Comparison of ENCODE assay signal across 12 mouse cellular contexts in the genomic region with DNA sequence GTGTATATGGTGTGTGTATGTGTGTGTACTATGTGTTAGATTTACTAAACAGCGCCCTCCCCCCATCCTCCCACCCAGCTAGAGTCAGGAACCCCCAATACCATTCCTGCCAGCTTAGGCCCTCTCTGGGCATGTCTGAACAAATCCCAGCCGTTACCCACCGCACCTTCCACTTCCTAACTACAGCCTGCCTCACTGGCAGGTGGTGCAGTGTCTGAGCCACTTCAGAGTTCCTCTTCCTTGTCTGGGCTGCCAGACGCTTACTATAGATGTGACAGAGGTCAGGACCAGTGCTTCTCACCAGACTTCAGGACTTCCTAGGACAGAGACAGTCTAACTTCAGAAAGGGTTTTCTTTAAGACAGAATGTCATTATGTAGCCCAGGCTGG. TPM values are rescaled to one million over a fixed set of nuclear protein-coding genes. Genes with fewer than 3 reads are reported as not detected.
A peak's percentile ranks its signal among the peaks of the same experiment; 100 is the strongest.
DNase-seq lines count a peak whose midpoint lies in the region; ATAC-seq and TF ChIP-seq lines count a peak whose summit lies in the region.
"Had no signal": no experiment of that assay in that cellular context is flagged by ENCODE, and none has a peak within 500 bp of the region (broad histone marks: within the 10 kb centered on the region; RNA-seq: fewer than 3 reads in every experiment).

No protein-coding gene starts in this region.

- no peak for DNase-seq in heart, postnatal 25 days (ENCODE audit: low spot score)
- no peak for DNase-seq in lung, adult 2 months
- DNase-seq in brain, adult 2 months (ENCODE audit: low read depth, low spot score) = peak; percentile 20
- DNase-seq in adrenal gland, postnatal 14 days = no peak
- DNase-seq in MN1 (ENCODE audit: low spot score) = no peak
- DNase-seq: heart, adult 11 months; kidney, postnatal 25 days; lung, postnatal 14 days had no signal

- intact Hi-C loops in heart, postnatal 25 days (cut with DNase I) = no loop called here

- 0 out of 2 replicates have a peak, but pooled peaks cover 6% of the 10 kb centered on the region for H3K36me3 ChIP-seq in heart, embryonic 15.5 days
- H3K36me3 ChIP-seq in lung, embryonic 15.5 days = peaks cover 8% of the 10 kb centered on the region; the same call in 1 of the 2 replicates
- no peaks in the 10 kb centered on the region; the same call in 1 of the 2 replicates for H3K36me3 ChIP-seq in stomach, embryonic 14.5 days (ENCODE audit: control insufficient read depth, insufficient read depth, low read length)
- H3K36me3 ChIP-seq: forebrain, embryonic 15.5 days had no signal

- H3K9ac ChIP-seq in heart, embryonic 15.5 days = no peak overlapping the region
- H3K9ac ChIP-seq in lung, embryonic 15.5 days = 0 out of 2 replicates have a peak overlapping the region, but pooled peaks have one; percentile 86
- no peak overlapping the region for H3K9ac ChIP-seq in stomach, embryonic 14.5 days (replicated peaks; ENCODE audit: low read depth, low read length)
- H3K9ac ChIP-seq: forebrain, embryonic 15.5 days had no signal

- H3K4me3 ChIP-seq in heart, embryonic 15.5 days = no peak overlapping the region
- H3K4me3 ChIP-seq in lung, embryonic 15.5 days = peak overlapping the region; percentile 89; the same call in 1 of the 2 replicates
- H3K4me3 ChIP-seq in lung, adult 2 months (replicated peaks; ENCODE audit: extremely low read depth, low read depth, low read length) = no peak overlapping the region
- no peak overlapping the region for H3K4me3 ChIP-seq in stomach, embryonic 14.5 days (ENCODE audit: low read depth, low read length)
- H3K4me3 ChIP-seq: forebrain, embryonic 15.5 days had no signal

- 54% methylated on average over 4 of the region's 4 CpGs for WGBS in heart, embryonic 15.5 days
- WGBS in lung, embryonic 15.5 days = 65% methylated on average over 4 of the region's 4 CpGs
- whole genome bisulfite sequencing in lung, adult 2 months = 45% methylated on average over 4 of the region's 4 CpGs
- 64% methylated on average over 4 of the region's 4 CpGs for WGBS in stomach, embryonic 14.5 days

- no peaks in the 10 kb centered on the region for H3K27me3 ChIP-seq in heart, embryonic 15.5 days
- H3K27me3 ChIP-seq in lung, embryonic 15.5 days = peaks cover 35% of the 10 kb centered on the region
- no peaks in the 10 kb centered on the region for H3K27me3 ChIP-seq in stomach, embryonic 14.5 days (ENCODE audit: control insufficient read depth, insufficient read depth, low read length)

- no peak for ATAC-seq in heart, embryonic 15.5 days (replicated peaks; ENCODE audit: insufficient number of reproducible peaks, insufficient read depth, low FRiP score, low read depth)
- no peak for ATAC-seq in lung, embryonic 15.5 days (ENCODE audit: borderline replicate concordance, extremely low read depth, low FRiP score, low TSS enrichment)
- ATAC-seq in stomach, embryonic 14.5 days (ENCODE audit: insufficient number of reproducible peaks, insufficient read depth, low FRiP score, low read depth) = no peak
- ATAC-seq: forebrain, embryonic 15.5 days had no signal

- no peak overlapping the region for H3K27ac ChIP-seq in heart, embryonic 15.5 days
- H3K27ac ChIP-seq in lung, embryonic 15.5 days = no peak overlapping the region
- no peak overlapping the region for H3K27ac ChIP-seq in stomach, embryonic 14.5 days (ENCODE audit: low read length)
- H3K27ac ChIP-seq: forebrain, embryonic 15.5 days had no signal

- TF ChIP-seq CTCF in lung, adult 2 months (IDR thresholded peaks at IDR 0.05; ENCODE audit: insufficient read depth, low read length) = no peak

- H3K4me1 ChIP-seq in heart, embryonic 15.5 days (replicated peaks) = peaks cover 50% of the 10 kb centered on the region
- peaks cover 66% of the 10 kb centered on the region for H3K4me1 ChIP-seq in lung, embryonic 15.5 days
- peaks cover 18% of the 10 kb centered on the region for H3K4me1 ChIP-seq in lung, adult 2 months (ENCODE audit: control insufficient read depth, insufficient read depth, low read length)
- H3K4me1 ChIP-seq in stomach, embryonic 14.5 days (ENCODE audit: control insufficient read depth, insufficient read depth, low read length) = peaks cover 8% of the 10 kb centered on the region; the same call in 1 of the 2 replicates

- TF ChIP-seq POLR2A in lung, adult 2 months (IDR thresholded peaks at IDR 0.05; ENCODE audit: borderline replicate concordance, extremely low read depth, low read depth, low read length) = no peak

- no peaks in the 10 kb centered on the region for H3K9me3 ChIP-seq in heart, embryonic 15.5 days (replicated peaks)
- no peaks in the 10 kb centered on the region for H3K9me3 ChIP-seq in lung, embryonic 15.5 days
- no peaks in the 10 kb centered on the region for H3K9me3 ChIP-seq in stomach, embryonic 14.5 days (ENCODE audit: control insufficient read depth, low read depth, low read length)
- H3K9me3 ChIP-seq: forebrain, embryonic 15.5 days had no signal

- H3K4me2 ChIP-seq in heart, embryonic 15.5 days = peak overlapping the region; percentile 95
- peak overlapping the region; percentile 91 for H3K4me2 ChIP-seq in lung, embryonic 15.5 days
- H3K4me2 ChIP-seq in stomach, embryonic 14.5 days (replicated peaks; ENCODE audit: low read depth, low read length) = 0 out of 2 replicates have a peak overlapping the region, but pooled peaks have one; percentile 95

RNA-seq across cellular contexts. Expression of a gene that starts 3.2 kb away (rescaled TPM):
- 2.7 and 4.2 TPM in 2 replicates for polyA plus RNA-seq in heart, embryonic 15.5 days (2015; fragmentation: Nextera tagmentation; extraction: Ambion mirVana)
- 1 to 10 TPM; 6.8 to 7.7 TPM for total RNA-seq in heart, postnatal 25 days (2021)
- 10.8 and 11.0 TPM in 2 replicates for polyA plus RNA-seq in lung, embryonic 15.5 days (2015; fragmentation: Nextera tagmentation; extraction: Ambion mirVana)
- polyA plus RNA-seq in lung, adult 2 months (2012; rRNA removed) = 54.0 and 68.8 TPM in 2 replicates
- 2.8 and 3.4 TPM in 2 replicates for polyA plus RNA-seq in stomach, embryonic 14.5 days (2014; fragmentation: Nextera tagmentation; extraction: Ambion mirVana)
- 18.8 and 19.4 TPM in 2 replicates for total RNA-seq in adrenal gland, postnatal 14 days (2021)
